Mouse (Mus musculus) cerebellum, adult 18-20 months (tissue): ENCODE data around the gene Slc25a45.
A peak's percentile ranks its signal among the peaks of the same experiment; 100 is the strongest.

Experiments
- DNase-seq, 2 experiments: peaks; one replicate each; pipeline ENCODE4 v3.0.0; 2021

Gene Slc25a45

GRCm38 (mm10) chr19:5840890-5841388 is 36.7 kb upstream of the Slc25a45 start:
- DNase-seq, result no peak

GRCm38 (mm10) chr19:5841389-5841946 is 36.1 kb upstream of the Slc25a45 start:
- no peak for DNase-seq

DNA sequence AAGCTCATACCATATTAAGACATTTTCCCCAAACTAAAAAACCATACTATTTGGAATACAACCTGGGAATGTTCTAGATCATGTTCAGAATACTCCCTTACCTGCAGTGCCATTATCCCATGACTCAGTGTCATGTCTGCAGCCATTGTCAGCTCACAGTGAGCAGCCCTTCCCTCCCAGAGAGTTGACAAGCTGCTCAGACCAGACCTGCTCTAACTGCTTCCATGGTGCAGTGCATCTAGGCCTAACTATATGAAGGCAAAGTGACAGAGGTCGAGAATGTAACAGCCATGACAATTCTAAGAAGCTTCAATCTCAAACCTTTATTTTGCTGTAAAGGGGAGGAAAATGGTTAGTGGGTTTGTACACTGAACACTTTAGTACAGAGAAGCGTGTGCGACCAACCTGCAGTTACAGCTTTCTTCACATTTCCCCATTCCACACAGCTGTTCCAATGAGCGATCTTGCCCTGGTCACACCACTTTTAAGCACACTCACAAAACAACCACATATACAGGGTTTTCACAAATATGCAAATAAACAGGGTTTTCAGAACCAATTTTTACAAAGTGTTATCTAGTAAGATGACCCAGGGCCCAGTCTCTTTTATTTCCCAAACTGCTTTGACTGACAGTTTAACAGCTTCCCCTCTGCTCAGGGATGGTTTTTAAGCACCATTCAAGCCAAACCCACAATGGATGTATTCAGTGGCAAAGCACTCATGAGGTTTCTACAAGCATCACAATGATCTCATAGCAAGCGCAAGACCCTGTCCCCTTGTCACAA is 35.4 kb upstream of the Slc25a45 start:
- no peak for DNase-seq

DNA sequence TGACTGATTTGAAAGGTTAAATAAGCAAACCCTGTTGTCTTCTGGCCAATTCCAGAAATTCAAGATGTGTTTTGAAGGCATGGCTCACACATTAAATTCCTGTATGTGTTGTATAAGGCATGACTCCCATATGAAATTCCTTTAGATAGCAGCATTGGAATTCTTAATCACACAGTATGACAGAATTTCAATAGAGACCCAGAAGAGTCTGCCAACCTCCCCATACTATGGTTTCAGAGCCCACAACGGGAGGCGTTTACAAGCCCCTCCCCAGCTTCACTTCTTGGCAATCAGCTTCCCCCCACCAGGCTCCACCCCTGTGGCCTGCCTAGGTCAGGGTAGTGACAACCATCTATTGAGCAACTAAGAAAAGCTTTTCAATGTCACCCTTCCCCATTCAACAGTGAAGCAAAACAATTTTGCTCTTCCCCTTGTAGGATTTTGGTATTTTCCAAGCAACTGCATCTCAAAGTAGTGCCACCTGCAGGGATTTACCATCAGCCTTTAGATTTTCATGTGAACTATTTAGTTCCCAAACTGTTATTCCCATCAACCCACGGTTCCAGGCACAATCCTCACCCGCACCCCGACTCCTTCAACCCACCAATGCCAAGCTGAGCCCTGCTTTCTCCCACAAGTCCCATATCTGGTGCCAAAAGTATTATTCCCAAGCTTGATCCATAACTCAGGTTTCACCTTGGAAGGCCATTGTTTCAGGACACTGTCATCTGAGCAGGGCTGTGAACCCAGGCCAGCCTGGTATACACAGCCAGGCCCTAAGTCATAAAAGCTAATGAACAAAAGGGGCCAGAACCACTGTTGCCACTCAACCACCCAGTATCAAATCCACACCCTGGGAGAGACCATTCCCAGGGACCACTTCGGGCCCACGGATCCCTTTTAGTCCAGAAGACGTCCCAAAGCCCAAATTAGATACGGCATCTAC is 34.5 kb upstream of the Slc25a45 start:
- no peak for DNase-seq

DNA sequence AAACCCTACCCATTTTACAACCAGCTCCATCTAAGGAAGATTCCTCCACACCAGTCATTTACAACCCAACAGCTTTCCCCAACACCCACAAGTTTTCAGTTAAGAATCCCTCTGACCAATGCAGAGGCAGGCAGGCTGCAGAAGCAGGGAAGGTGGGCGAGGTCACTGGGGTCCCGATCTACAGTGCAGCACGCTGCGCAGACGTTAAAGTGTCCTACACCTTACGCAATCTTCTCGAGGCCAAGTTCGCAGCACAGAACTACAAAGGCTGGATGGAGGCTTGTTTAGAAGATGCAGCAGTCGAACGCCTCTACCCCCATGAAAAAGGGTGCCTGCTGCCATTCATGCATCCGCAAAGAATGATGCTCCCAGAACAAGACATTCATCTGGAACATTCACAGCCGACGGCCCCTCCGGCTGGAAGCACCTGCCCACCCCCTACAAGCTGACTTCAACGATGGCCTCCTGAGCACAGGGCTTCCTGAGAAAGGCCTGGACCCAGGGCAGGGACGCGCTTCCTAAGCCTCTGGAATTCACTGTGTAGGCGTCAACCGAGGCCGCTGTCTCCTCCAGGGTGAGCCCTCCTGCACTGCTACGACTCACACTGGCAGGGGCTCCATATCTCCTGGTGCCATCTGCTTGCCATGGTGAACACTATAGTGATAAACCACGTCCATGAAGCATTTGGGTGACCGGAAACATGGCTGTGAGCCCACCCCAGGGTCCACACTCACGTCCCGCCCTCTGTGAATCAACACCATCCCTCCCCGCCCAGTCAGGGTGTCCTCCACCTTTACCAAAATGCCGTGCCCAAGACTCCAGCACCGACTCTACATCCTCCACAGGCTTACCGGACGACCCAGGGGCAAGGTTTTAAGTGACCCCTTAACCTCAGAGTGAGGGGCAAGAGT is 33.6 kb upstream of the Slc25a45 start:
- peak in 1 of 2 experiments; percentile 33 for DNase-seq

GRCm38 (mm10) chr19:5844831-5845318 is 32.7 kb upstream of the Slc25a45 start:
- no peak for DNase-seq

DNA sequence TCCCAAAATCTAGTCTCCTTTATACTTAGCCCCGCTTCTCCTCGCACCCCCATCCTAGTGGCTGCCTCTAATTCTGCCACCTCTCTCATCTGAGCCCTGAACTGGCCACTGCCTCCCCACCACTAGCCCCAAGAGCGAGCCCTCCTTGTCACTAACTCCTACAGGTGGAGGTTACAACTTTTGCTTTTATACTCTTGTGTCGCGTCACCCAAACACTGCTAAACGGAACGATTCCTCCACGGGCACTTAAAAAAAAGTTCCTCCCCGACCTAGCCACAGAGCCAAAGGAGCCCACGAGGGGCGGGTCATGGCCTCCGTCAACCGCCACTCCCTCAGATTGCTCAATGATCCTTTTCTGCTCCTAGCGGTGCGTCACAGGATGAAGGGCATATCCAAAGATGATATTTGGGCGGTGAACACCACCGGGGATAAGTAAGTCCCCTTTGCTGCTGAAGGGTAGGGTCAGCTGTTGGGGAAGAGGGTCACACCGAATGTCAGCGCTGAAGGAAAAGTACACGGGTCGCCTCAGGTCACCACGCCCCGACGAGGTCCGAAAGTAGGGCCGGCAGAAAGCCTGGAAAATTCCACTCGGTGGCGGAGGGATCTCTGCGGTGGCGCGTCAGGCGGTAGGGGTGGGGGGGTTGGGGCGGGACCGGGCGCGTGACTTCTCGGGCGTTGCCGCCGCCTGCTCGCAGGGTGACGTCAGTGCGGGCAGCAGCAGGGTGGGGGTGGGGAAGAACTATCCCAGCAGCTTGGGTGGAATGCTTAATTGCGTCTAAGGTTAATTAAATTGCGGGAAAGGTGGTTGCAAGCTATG is 32.1 kb upstream of the Slc25a45 start:
- peak; percentile 90 to 93 for DNase-seq

- DNase-seq, result peak; percentile 44 to 63
Observed at GRCm38 (mm10) chr19:5846154-5846553, 31.5 kb upstream of the Slc25a45 start.

DNA sequence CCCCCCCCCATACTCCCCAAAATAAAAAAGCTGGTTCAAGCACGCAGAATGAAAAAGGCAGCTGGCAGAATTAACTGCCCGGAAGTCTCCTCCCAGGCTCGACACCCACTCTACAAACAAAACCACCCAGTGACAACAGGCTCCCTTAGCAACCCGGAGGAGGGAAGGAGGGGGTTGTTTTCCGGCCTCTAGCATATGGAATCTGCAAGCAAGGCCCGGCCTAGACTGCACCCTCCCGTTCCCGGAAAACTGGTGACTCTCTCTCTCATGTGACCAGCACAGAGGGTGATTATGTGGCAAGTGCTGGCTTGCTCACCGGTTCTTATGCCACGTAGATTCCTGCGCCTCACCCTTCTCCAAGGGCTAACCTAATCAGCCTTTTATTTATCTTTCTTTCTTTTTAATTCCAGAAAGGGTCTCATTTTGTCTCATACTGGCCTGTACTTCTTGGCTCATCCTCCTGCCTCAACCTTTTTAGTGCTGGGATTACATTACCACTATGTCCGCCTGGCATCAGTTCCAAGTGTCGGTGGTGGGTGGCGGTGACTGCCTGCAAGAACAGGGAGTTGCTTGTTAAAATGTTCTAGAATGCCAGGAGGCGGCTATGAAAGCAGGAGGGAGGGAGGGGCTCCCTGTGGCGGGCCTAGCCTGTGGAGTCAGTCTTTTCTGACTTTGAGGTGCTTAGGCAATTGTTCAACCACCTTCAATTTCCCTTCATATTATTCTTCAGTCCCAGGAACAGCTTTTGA is 30.9 kb upstream of the Slc25a45 start:
- peak; percentile 84 to 94 for DNase-seq

- DNase-seq, result peak; percentile 47 to 62
Observed at GRCm38 (mm10) chr19:5847306-5847796, 30.3 kb upstream of the Slc25a45 start.

GRCm38 (mm10) chr19:5848032-5848825 is 29.4 kb upstream of the Slc25a45 start:
- DNase-seq, result peak; percentile 74 to 75

DNA sequence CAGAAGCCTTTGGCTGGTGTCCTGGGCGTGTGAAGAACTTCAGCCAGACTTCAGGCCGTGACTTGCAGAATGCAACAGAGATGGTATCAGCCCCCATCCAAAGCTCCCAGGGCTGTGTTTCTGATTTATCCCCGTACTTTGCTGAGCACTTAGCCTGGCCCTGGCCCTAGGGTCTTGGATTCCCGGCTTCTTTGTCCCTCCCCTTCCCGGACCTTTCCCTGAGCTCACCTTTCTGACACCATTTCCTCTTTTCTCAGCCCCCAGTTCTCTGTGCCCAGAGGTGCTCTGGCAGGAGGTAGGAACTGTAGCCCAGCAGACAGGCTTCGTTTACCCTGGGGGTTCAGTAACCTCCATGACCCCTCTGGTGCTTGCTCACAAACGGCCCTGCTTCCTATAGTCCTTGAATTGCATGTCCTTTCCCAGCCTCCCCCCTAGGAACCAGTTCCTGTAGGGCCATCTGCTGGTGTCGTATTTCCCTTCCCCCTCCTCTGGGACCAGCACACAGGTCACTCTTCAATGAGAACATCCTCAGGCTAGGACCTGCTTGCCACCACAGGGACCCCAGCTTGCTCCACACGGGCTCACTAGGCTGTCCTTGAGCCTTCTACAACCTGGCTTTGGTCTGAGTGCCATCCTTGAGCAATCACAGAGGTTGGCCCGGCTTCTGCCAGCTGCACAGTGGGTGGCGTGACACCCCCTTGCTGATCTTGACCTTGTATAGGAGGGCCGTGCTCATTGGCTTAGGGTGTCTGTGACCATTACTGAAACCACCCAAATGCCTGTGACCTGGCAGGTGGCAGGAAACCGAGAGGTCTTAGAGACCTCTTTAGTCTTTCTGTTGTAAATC is 28.6 kb upstream of the Slc25a45 start:
- DNase-seq, result peak; percentile 66 to 73

DNA sequence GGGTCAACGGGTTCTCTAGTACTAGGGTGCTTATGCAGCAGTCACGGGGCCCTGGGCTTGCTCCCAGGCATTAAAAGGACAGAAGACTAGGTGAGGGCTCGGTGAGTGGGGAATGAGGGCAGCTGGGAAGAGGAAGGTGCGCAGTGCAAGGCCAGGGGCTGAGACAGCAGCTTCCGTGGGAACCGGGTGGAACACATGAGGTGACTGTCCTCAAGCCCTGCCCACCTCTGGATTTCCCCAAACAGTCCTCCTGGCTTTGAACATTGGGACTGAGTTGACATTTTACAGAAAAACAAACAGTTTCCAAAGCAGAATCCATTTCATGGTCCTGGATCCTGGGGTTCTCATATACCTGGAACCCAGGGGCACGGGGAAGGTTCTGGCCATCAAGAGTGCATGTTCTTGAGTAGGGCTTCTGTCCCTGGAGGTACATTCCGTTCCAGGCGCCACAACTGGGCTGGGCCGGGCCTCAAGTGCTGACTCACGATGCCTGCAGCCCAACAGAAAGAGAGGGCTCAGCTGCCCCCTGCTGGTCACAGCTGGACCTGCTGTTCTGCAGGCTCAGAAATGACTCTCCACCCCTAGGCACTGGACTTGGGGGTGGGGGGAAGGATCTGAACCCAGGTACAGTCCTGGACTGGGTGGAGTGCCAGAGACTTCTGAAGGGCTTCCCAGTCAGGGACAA is 27.6 kb upstream of the Slc25a45 start:
- peak; percentile 93 to 96 for DNase-seq

- no peak for DNase-seq
Observed at GRCm38 (mm10) chr19:5850860-5851259, 26.7 kb upstream of the Slc25a45 start.

- DNase-seq, result no peak
Observed at GRCm38 (mm10) chr19:5851481-5851971, 26.1 kb upstream of the Slc25a45 start.

DNA sequence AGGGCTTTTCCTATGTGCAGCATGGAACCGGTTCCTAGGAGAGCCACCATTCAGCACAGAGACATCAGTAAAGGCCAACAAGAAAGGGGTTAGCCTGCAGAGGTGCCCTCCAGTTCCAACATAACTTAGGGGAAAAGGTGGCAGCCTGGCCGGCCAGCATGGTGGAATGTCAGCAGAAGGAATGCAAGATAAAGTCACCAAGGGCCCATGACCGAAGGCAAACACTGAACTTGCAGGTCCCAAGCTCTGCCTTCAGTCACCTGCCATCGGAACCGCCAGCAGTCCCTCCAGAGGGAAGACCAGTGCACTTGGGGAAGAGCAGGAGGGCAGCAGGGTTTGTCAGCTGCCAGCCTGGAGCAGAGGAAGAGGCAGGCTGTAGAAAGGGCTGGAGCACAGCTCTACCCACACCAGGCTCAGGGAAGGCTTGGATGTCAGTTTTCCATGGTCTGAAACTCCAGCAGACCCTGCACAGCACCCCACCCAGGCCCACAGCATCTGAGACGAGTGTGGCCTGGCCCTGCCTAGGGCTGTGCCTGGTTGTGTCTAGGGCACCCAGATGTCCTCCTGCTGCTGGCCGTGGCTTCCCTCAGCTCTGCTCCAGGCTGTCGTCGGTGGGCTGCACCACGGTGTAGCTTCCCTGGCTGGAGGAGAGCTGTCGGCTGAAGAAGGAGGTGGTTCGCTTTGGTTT is 25.4 kb upstream of the Slc25a45 start:
- no peak for DNase-seq

- no peak for DNase-seq
Observed at GRCm38 (mm10) chr19:5856604-5857003, 21.0 kb upstream of the Slc25a45 start.
